Comparison of ENCODE assay signal across 32 mouse cellular contexts in the genomic region with DNA sequence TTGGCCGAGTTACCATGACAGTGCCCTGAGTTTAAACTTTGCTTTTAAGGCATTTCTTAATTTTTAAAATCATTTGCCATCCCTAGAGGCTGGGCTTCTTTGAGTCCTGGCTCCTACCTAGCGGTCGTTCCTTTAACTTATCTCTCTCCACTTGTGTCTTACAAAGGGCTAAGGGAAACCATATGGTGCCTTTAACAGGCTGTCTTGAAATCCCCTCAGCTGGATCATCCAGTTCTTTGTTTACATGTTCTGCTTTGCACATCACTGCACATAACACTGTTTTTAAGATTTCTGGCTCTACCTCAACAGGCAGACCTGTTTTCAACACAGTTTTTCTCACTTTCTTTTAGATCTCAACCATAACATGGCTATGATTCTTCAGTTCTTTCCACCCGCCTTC. TPM values are rescaled to one million over a fixed set of nuclear protein-coding genes. Genes with fewer than 3 reads are reported as not detected.
"Had no signal": no experiment of that assay in that cellular context is flagged by ENCODE, and none has a peak within 500 bp of the region (broad histone marks: within the 10 kb centered on the region; RNA-seq: fewer than 3 reads in every experiment).

No protein-coding gene starts in this region.

- H3K4me2 ChIP-seq: heart, embryonic 11.5 days; heart, embryonic 13.5 days; heart, embryonic 15.5 days; hindbrain, embryonic 13.5 days; hindbrain, embryonic 15.5 days; kidney, embryonic 15.5 days; limb, embryonic 13.5 days; liver, embryonic 11.5 days; liver, embryonic 13.5 days; liver, embryonic 15.5 days had no signal

- H3K36me3 ChIP-seq: heart, embryonic 13.5 days; heart, embryonic 15.5 days; hindbrain, embryonic 13.5 days; hindbrain, embryonic 15.5 days; kidney, embryonic 15.5 days; limb, embryonic 13.5 days; liver, embryonic 13.5 days; liver, embryonic 15.5 days had no signal

- H3K4me1 ChIP-seq: heart, embryonic 13.5 days; heart, embryonic 15.5 days; hindbrain, embryonic 13.5 days; hindbrain, embryonic 15.5 days; limb, embryonic 13.5 days; liver, embryonic 13.5 days; liver, embryonic 15.5 days had no signal

- H3K27ac ChIP-seq: heart, adult 2 months; heart, embryonic 13.5 days; heart, embryonic 15.5 days; hindbrain, embryonic 13.5 days; hindbrain, embryonic 15.5 days; hindbrain, postnatal 0 days; kidney, embryonic 15.5 days; kidney, postnatal 0 days; limb, embryonic 13.5 days; liver, embryonic 13.5 days; liver, embryonic 15.5 days had no signal

- H3K9ac ChIP-seq: heart, embryonic 13.5 days; heart, embryonic 15.5 days; hindbrain, embryonic 13.5 days; hindbrain, embryonic 15.5 days; kidney, embryonic 15.5 days; limb, embryonic 13.5 days; liver, embryonic 13.5 days; liver, embryonic 15.5 days; liver, postnatal 0 days had no signal

- H3K9me3 ChIP-seq: heart, embryonic 15.5 days; hindbrain, embryonic 13.5 days; hindbrain, embryonic 15.5 days; kidney, embryonic 15.5 days; liver, embryonic 13.5 days; liver, embryonic 15.5 days had no signal

- H3K4me3 ChIP-seq: heart, adult 2 months; heart, embryonic 13.5 days; heart, embryonic 15.5 days; hindbrain, embryonic 13.5 days; hindbrain, embryonic 15.5 days; kidney, embryonic 15.5 days; limb, embryonic 13.5 days; liver, embryonic 13.5 days; liver, embryonic 15.5 days had no signal

- ATAC-seq: hindbrain, postnatal 0 days; intestine, embryonic 16.5 days; liver, postnatal 0 days had no signal

- H3K27me3 ChIP-seq: heart, embryonic 13.5 days; heart, embryonic 15.5 days; hindbrain, embryonic 15.5 days; kidney, embryonic 15.5 days; limb, embryonic 13.5 days; liver, embryonic 13.5 days; liver, embryonic 15.5 days had no signal

- DNase-seq: gastrocnemius, postnatal 14 days; gastrocnemius, postnatal 36 days; heart, adult 11 months; heart, adult 2 months; heart, postnatal 14 days; heart, postnatal 36 days; kidney, adult 11 months; kidney, adult 2 months; kidney, adult 9 months; kidney, postnatal 14 days; kidney, postnatal 36 days; layer of hippocampus, adult 9-11 months; layer of hippocampus, postnatal 36 days; liver; liver, embryonic 13.5 days; liver, postnatal 0 days had no signal

RNA-seq across cellular contexts. Expression of a gene that starts 50.4 kb away (rescaled TPM):
- polyA plus RNA-seq: gonadal fat pad, adult 2 months; hindbrain, embryonic 11.5 days; hindbrain, embryonic 13.5 days; intestine, embryonic 14.5 days; intestine, embryonic 16.5 days; kidney, postnatal 0 days; large intestine, adult 2 months; liver, postnatal 0 days had no signal
